Mouse (Mus musculus): ENCODE measurements around the gene Dtl.
A peak's percentile ranks its signal among the peaks of the same experiment; 100 is the strongest.
"Not testable (repeated sequence)": the region's sequence is repeated elsewhere in the genome, so short reads cannot be mapped to it uniquely, and the experiment has no call there.

The Dtl gene

DNA sequence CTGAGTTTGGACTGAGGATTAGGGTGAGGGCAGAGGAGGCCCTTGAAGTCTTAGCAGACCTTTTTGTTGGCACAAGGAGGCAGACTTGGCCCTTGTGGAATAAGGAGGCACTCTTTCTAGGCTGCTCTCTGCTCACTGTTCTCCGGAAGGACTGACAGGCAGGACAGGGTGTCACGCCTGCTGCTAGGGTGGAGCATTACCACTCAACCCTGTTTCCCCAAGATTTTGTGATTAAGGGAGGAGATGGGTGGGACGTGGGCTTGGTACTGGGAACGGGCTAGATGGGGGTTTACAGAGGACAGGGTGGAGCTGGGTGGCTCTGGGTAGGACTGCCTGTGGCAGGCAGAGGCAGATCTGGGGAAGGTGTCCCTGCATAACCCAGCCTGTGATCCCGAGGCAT is 57.4 kb downstream of the Dtl start:
- no peak for DNase-seq

DNA sequence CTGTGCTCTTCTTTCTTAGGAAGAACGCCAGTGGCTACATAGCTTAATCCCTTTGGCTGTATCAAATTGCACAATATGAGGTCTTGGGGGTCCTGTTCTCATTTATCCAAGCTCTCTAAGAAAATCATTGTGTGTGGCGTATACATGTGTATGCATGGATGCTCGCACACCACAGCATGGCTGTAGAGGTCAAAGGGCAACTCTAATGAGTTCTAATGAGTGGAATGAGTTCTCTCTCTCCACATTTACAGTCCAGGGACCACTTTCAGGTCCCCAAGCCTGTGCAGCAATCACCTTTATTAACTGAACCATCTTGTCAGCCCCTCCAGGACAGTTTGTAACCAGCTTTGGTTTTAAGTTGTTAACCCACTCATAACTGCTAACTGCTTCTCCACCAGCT is 58.3 kb downstream of the Dtl start:
- DNase-seq: no peak

DNA sequence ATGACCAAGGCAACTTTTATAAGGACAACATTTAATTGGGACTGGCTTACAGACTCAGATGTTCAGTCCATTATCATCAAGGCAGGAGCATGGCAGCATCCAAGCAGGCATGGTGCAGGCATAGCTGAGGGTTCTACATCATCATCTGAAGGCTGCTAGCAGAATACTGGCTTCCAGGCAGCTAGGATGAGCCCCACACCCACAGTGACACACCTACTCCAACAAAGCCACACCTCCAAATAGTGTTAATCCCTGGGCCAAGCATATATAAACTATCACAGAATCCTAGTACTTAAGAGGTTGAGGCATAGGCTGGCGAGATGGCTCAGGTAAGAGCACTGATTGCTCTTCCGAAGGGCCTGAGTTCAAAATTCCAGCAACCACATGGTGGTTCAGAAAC is 59.0 kb downstream of the Dtl start:
- not testable (repeated sequence) for DNase-seq

DNA sequence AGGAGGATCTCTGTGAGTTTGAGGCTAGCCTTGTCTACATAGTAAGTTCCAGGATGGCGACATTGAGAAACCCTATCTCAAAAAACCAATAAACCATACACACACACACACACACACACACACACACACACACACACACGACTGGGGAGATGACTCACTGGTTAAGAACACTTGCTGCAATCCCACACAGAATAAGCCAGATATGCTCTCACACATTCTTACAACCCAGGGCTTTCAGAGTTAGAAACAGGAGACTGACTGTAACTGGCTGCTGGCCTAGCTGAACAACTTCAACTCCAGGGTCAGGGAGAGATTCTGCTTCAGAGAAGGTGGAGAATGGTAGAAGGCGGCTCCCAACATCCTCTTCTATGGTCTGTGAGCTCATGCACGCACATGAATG is 62.1 kb downstream of the Dtl start:
- DNase-seq: no peak

DNA sequence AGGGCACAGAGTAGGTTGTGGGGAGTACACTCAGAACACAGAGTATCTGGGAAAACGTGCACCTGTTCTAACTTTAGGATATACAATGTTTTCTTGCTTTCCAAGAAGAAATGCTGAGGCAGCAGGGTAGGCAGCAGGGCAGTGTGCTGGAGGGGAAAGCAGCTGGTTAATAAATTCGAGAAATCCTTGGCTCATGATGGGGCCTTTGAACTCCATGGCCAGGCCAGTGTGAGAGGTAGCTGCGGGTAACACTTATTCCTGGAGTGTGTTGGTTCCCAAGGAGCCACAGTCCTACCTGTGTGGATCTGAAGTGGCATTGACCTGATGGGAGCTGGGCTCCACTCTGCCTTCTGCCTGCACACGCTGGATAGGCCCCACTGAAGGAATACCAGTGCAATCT is 63.0 kb downstream of the Dtl start:
- DNase-seq: no peak

DNA sequence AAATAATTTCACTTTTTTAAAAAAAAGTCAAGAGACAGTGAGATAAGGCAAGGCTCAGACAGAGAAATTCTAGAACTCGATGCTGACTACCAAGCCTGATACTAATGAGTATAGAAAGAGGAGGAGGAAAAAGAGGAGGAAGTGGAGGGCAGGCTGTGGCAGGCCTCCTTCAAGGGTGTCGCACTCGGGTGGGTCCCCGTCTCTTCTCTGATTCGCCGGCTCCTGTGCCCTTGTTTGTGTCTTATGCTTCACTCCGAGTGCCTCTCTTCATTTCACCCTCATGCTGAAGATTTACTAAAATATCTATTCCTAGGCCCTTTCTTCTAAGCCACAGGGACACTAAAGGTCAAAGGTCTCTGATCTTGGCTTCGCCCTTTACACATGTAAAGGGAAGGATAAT is 63.8 kb downstream of the Dtl start:
- DNase-seq: no peak

DNA sequence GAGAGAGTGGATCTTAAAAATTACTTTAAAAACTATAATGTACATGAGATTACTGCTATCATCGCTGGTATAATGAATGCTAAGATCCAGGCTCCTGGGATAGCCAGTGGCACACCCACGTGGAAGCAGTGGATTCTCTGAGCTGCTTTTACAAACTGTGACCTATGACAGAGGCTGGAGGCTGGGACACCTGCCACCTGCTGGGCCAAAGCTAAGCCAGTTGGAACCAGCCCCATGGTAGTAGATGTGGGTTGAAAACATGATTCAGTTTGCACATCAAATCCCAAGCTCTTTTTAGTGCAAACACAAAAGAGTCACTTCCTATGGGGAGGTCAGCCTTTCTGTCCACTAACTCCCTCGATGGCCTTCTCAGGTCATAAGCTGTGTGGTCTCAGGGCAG is 65.5 kb downstream of the Dtl start:
- DNase-seq: no peak

DNA sequence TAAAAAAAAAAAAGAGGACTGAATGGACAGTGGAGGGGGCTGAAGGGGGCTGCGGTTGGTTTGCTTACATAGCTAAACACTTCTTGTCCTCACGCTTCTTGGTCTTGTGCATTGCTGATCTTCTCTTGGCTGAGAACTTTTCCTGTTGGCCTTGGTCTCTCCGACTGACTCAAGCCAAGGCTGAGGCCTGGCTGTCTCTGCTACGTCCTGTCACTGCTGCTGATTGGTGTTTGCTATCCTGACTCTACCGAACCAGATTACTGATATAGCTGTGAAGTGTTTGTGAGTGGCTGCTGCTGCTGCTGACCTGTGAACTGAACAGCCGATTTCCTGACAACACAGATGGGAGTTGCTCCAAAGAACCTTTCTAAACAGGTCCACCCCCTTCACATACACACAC is 66.2 kb downstream of the Dtl start:
- DNase-seq: no peak

DNA sequence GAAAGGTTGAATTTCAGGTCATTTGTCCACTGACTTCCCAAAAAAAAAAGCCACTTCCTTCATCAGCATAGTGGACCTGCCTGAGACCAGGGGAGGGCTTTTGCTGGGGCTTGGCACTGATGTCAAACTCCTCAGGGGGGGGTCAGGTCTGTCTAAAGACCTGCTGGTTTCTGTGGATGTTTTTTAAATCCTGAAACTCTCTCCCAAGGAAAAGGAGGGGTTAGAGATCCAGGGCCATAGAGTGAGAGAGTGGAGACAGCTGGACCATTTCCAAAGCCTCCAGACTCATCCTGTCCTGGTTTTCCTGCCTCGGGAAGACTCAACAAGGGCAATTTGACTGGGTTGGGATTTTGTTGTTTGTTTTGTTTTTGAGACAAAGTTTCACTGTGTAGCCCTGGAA is 68.6 kb downstream of the Dtl start:
- DNase-seq: no peak

DNA sequence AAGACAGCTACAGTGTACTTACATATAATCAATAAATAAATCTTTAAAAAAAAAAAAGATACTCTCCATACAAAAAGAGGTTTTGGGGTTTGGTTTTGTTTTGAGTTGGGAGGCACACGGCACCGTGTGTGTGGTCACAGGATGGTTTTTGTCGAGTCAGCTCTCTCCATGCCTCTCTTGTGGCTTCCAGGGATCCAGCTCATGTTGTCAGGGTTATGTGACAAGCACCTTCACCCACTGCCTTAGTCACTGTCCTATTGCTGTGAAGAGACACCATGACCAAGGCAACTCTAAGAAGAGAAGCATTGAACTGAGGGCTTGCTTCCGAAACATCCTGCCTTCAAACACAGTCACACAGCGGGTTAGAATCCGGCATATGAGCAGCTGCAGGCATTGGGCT is 75.7 kb downstream of the Dtl start:
- DNase-seq: no peak

DNA sequence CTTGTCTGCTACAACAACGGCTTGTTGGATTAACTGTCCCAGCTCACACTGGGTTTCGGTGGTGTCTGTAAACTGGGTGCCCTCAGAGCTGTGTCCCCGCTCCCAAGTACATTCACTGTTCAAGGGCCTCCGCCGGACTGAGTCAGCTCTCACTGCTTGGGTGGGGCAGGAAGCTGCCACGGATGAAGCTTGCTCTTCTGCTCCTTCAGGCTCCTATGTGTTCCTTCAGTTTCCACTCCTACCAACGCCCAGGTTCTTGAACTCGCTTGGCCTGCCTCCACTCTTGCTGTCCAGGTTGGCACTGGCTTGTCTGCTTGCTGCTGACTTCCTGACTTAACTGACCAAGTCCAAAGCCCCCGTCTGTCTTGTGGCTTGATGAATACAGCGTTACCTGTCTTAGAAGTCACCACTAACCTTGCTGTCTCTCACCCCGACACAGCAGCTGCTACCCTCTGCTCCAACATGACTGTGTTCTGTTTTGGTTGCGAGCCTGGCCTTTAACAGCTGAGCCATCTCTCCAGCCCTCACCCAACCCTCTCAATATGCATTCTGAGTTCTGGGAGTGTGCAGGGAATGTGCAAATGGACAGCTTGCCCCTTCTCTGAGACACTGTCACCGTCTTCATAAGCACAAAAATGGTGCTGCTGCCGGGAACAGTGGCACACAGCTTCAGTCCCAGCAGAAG is 76.9 kb downstream of the Dtl start:
- no peak for DNase-seq

DNA sequence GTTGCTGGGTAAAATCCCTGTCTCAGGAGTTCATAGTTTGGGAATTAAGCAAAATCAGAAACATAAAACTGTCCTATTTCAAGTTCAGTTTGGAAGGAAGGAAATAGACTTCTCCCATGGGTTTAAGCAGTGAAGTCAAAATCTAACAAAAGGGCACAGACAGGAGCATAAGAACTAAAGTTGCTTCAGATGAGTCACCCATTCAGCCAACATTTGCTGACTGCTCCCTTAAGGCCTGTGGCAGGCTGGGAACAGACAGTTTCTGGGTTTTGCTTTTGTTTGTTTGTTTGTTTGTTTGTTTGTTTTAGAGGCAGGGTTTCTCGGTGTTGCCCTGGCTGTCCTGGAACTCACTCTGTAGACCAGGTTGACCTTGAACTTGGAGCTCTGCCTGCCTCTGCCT is 78.7 kb downstream of the Dtl start:
- no peak for DNase-seq

DNA sequence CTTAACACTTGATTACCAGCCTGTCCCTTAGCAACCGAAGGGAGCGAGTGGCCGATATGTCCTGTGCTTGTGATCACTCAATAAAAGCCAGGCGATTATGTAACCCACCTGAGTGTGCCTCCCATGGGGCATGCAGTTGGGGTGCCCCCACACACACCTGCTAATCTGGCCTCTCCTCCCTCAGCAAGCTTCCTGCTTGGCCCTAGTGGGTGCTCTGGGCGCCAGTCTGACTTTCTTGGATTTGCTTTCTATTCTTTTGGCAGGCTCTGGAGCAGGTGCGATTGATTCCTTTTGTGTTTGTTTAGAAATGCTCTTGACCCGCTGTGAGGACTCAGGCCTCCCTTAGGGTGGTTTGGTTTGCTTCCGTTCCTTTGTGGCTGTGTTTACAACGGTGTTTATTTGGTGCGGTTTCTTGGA is 80.3 kb downstream of the Dtl start:
- DNase-seq: peak; percentile 54

DNA sequence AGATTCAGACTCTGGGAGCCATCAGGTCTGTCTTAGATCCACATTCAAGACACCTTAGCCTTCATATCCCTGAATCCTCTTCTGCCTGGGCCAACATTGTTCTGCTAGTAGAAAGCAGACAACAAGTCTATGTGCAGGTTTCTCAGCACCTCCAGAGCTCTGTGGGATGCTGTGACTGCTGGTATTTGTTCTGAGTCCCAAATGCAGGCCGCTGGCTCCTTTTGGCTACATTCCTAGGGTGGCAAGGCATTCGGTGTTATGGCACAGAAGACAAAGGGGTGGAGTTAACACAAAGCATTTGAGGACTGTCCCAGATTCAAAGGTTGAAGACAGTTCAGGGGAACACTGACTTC is 81.1 kb downstream of the Dtl start:
- peak; percentile 58 for DNase-seq

DNA sequence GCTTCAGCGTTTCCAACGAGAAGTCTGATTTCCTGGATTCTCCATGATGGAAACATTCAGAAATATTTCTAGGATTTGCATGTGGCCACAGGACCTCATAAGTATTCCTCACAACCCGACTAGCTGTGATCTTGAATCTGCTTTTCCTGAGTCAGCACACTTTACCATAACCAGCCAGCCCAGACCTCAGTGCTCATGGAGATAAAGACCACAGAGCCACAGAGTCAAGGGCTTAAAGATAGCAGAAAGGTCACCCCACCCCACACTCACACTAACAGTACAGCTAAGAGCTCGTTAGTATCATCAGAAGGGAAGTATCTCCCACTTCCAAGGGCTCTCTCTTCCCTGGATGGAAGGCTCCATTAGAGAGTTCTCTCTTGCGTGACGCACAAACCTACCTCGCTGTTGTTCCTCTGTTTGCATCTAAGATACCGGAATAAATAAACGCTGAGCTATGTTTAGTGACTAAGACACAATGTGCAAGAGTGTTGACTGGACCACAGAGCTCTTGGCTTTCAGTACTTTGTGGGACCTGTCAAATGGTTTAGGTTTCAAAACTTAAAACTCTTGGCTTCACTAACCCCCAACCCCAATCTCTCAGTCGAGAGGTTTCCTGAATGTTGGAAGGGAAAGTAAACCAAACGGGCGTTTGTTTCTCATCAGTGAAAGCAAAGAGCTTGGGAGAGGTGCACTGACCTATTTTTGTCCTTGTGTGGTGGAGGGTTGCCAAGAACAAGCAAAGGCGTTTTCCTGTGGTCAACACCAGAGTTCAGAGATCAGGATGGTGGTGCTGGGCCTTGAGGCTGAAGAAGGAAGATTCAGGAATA is 81.7 kb downstream of the Dtl start:
- DNase-seq: peak; percentile 60

DNA sequence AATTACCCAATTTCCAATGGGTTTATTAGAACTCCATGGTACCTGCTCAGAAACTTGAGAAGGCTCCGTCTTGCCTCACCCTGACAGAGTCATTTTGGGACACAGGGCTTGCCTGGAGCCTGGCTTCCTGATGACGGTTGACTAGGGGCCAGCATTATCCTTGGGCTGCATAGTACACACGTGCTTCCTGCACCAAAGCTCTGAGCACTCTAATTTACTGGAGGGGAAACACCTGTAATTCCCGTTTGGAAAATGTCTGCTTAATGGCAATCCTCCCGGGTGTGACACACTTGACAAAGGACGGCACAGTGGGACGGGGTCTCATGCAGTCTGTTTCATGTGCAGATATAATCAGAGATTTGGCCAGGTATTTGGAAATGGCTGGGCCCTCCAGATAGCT is 84.9 kb downstream of the Dtl start:
- DNase-seq: no peak

All from cerebellum, adult 9-10 months (tissue).